Mouse (Mus musculus) Muller cell, postnatal 12 days (primary cell): ENCODE measurements around the gene Lpcat1.

Source experiments
- DNase-seq: peaks from one replicate; pipeline ENCODE4 v3.0.0-alpha.2; 2015; ENCODE audit errors: inconsistent ontology term

The Lpcat1 gene

GRCm38 (mm10) chr13:73446943-73447342 is 20.1 kb upstream of the Lpcat1 start:
- peak; percentile 98 for DNase-seq

GRCm38 (mm10) chr13:73447478-73447877 is 19.5 kb upstream of the Lpcat1 start:
- no peak for DNase-seq

GRCm38 (mm10) chr13:73448201-73448600 is 18.8 kb upstream of the Lpcat1 start:
- no peak for DNase-seq

- no peak for DNase-seq
Measured at GRCm38 (mm10) chr13:73448723-73449122, 18.3 kb upstream of the Lpcat1 start.

DNA sequence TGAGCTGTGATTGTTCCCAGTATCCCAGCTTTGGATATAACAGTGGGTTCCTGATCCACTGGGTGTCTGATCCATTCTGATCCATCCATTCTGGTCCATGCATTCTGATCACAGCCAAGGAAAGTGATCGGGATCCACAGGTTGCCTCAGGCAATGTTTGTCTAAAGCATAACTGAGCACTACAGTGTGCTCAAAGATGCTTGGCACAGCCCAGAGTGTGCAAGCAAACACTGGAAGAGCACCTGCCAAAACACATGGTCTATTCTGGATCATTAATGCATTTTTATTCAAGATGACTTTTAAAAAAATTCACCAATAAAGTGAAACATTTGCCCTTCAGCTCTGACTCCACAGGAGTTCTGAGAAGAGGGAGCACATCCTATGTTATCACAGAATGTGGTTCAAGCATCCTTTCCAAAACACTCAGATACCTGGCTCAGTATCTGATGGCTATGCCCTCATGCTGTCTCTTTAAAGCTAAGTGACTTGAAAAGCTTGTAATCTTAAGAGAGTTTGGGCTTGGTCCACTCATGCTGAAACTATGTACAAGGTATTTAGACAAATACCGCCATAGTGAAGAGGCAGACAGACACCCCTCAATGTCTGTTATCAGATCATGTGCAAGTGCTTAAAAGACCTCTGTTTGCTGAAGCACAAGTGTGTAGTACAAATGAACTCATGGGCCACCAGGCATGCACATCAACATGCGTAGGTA is 13.3 kb upstream of the Lpcat1 start:
- DNase-seq, result no peak

- DNase-seq, result no peak
Measured at GRCm38 (mm10) chr13:73455328-73455727, 11.7 kb upstream of the Lpcat1 start.

DNA sequence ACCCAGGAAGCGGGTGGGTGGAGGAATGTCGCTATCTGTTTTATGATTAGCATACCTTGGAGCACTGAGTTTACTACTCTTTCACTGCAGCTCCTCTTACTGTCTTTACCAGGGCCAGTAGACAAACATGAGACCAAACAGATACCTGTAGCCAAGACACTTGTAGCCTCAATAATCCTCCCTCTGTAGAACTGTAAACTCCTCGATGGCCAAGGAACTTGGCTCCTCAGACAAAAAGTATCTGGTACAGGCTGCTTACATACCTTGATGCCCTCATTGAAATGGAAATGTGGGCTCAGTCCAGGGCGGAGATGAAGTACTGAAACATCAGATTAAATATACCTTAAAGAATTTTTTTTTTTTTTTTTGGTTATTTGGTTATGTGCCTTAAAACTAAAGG is 9.7 kb upstream of the Lpcat1 start:
- DNase-seq, result no peak

DNA sequence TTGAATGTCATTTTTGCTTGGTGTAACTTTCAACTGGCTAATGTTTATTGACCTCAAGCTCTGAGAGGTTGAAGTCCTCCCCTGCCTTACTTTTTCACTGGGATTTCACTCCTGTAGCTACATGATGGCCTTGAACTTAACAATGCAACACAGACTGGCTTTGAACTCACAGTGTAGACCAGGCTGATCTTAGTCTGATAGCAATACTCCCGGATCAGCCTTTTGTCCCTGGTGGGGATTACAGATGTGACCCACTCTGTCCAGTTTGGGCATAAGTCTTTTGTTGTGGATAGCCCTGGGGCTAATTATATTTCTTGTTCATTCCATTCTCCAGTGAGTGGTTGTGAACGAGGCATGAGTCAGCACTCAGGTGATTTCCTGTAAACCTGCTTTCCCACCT is 9.3 kb upstream of the Lpcat1 start:
- no peak for DNase-seq

DNA sequence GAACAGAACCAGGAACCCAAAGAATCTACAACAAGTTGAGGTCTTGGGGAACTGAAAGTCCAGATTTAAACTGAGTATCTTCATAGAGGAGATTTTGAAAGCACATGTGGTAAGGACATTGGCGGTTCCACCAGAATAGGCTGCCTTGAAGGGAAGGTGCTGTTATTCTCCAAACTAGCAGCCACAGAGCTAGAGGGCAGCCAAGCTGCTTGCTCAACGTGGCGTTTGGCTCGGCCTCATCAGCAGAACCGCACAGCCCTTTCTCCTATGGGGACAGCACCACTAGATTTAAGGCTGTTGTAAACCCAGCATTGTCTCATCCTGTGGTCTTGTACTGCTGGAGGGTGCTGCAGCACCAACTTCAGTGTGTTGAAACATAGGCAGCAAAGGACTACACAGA is 8.3 kb upstream of the Lpcat1 start:
- no peak for DNase-seq

GRCm38 (mm10) chr13:73459189-73459850 is 7.7 kb upstream of the Lpcat1 start:
- DNase-seq, result no peak

- no peak for DNase-seq
Measured at GRCm38 (mm10) chr13:73461551-73461950, 5.4 kb upstream of the Lpcat1 start.

DNA sequence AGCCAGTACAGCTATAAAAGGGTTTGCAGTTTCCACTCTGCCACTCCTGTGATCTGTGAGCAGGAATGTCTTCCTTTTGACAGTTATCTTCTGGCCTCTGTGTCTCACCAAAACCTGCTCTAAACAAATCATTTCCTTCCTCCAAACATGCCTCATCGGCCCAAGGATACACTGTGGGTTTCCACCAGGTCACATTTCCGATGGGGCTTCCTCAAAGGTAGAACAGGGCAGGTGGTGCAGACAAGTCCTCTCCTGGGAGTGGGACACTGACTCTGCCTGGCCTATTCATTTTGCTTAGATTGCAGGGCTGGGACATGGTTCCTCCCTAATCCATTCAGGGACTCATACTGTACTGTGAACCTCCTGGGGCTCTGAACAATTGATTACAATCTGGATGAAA is 1.8 kb upstream of the Lpcat1 start:
- no peak for DNase-seq

- no peak for DNase-seq
Measured at GRCm38 (mm10) chr13:73466411-73466810, 586 bp upstream of the Lpcat1 start.

- DNase-seq, result no peak
Measured at GRCm38 (mm10) chr13:73467421-73468237, 632 bp downstream of the Lpcat1 start.

DNA sequence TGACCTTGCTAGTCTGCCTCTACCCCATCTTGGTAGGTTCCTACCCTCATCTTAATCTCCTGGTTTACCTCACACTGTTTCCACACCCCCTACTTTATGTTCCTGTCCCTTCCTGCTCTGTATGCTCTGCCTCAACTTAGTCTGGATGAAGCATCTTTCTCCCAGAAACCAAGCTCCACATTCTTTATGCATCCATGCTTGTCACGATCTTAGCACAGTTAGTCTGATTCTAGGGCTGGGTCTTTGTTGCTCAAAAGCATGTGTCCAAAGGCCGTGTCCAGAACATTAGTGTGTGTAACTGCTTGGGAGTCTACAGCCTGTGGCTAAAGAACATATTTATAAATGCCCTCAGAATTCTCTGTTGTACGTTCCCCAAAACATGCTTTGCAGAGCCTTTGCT is 1.8 kb downstream of the Lpcat1 start:
- no peak for DNase-seq

DNA sequence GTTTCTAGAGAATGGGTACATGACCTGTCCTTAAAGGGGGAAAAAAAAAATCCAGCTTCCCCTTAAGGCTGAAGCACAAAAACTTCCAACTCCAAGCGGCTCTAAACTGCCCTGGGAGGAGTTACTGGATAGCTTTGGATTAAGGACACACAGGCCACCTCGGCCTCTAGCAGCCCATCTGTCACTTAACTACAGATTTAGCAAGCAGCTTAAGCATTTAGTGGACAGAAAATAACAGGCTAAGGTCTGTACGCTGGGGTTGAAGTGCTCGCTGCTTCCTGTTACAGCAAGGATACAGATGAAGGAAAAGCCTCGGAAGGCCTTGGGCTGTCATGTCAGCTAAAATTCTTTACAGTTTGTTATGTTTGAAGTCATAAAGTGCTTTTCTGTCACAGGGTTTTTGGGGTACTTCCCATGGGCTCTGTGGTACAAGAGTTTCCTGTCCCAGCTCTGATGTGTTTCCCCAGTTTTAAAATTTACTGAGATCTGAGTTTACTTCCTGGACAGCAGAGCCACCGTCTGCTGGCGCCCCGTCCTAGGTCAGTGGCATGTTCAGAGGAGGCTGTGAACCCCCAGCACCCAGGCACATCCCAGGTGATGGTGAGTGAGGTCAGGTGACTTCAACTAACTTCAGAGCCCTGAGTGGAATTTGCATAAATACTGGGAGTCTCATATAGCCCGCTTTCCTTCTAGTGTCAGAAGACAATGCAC is 2.4 kb downstream of the Lpcat1 start:
- DNase-seq, result no peak

GRCm38 (mm10) chr13:73472481-73472880 is 5.5 kb downstream of the Lpcat1 start:
- DNase-seq, result no peak

GRCm38 (mm10) chr13:73473746-73474145 is 6.7 kb downstream of the Lpcat1 start:
- DNase-seq, result no peak

- no peak for DNase-seq
Measured at GRCm38 (mm10) chr13:73474163-73474562, 7.2 kb downstream of the Lpcat1 start.

- no peak for DNase-seq
Measured at GRCm38 (mm10) chr13:73475058-73475980, 8.3 kb downstream of the Lpcat1 start.

DNA sequence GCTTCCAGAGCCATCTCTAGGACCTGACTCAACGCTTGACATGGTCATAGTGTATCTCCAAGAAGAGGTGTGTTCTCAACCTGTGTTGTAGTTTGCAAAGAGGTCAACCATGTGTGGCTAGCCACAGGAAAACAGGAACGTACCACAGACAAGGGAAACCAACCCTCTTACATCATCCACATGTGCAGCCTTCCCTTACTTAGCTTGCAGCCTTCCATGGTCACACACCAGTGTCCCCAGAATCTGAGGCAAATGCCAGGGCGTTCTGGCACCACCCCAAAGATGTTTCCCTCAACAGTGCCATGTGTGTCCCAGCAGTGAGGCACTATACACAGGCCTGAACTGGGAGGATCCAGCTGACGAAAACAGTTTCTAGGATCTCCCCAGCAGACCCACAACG is 9.3 kb downstream of the Lpcat1 start:
- no peak for DNase-seq
